Mouse (Mus musculus): ENCODE measurements around the gene Naa38.

Naa38 gene

GRCm38 (mm10) chr11:69412548-69412947, 17.3 kb downstream of the Naa38 start:
- in situ Hi-C loops (cut with MboI; ENCODE audit: low sequenced_read_pairs): no loop called here

- in situ Hi-C loops (cut with MboI; ENCODE audit: low sequenced_read_pairs): no loop called here
Measured at GRCm38 (mm10) chr11:69413221-69414181, 18.2 kb downstream of the Naa38 start, which contains the start of gene Kdm6b. Kdm6b (minus strand) TSS chr11:69413675.

- in situ Hi-C loops (cut with MboI; ENCODE audit: low sequenced_read_pairs): no loop called here
Measured at GRCm38 (mm10) chr11:69414421-69415326, 19.4 kb downstream of the Naa38 start.

- in situ Hi-C loops (cut with MboI; ENCODE audit: low sequenced_read_pairs): no loop called here
Measured at GRCm38 (mm10) chr11:69415327-69415667, 20.0 kb downstream of the Naa38 start.

- in situ Hi-C loops (cut with MboI; ENCODE audit: low sequenced_read_pairs): no loop called here
Measured at GRCm38 (mm10) chr11:69415668-69416451, 20.6 kb downstream of the Naa38 start.

- in situ Hi-C loops (cut with MboI; ENCODE audit: low sequenced_read_pairs): no loop called here
Measured at GRCm38 (mm10) chr11:69416509-69416908, 21.2 kb downstream of the Naa38 start.

- in situ Hi-C loops (cut with MboI; ENCODE audit: low sequenced_read_pairs): no loop called here
Measured at GRCm38 (mm10) chr11:69416921-69417448, 21.7 kb downstream of the Naa38 start.

- in situ Hi-C loops (cut with MboI; ENCODE audit: low sequenced_read_pairs): no loop called here
Measured at GRCm38 (mm10) chr11:69417449-69418384, 22.4 kb downstream of the Naa38 start.

GRCm38 (mm10) chr11:69418481-69419442, 23.5 kb downstream of the Naa38 start:
- in situ Hi-C loops (cut with MboI; ENCODE audit: low sequenced_read_pairs): no loop called here

- in situ Hi-C loops (cut with MboI; ENCODE audit: low sequenced_read_pairs): no loop called here
Measured at GRCm38 (mm10) chr11:69419443-69419812, 24.1 kb downstream of the Naa38 start.

GRCm38 (mm10) chr11:69419813-69420553, 24.7 kb downstream of the Naa38 start:
- in situ Hi-C loops (cut with MboI; ENCODE audit: low sequenced_read_pairs): no loop called here

GRCm38 (mm10) chr11:69420554-69421000, 25.3 kb downstream of the Naa38 start:
- in situ Hi-C loops (cut with MboI; ENCODE audit: low sequenced_read_pairs): no loop called here

- in situ Hi-C loops (cut with MboI; ENCODE audit: low sequenced_read_pairs): no loop called here
Measured at GRCm38 (mm10) chr11:69421131-69421977, 26.1 kb downstream of the Naa38 start.

- in situ Hi-C loops (cut with MboI; ENCODE audit: low sequenced_read_pairs): no loop called here
Measured at GRCm38 (mm10) chr11:69422842-69423241, 27.6 kb downstream of the Naa38 start.

- in situ Hi-C loops (cut with MboI; ENCODE audit: low sequenced_read_pairs): no loop called here
Measured at GRCm38 (mm10) chr11:69423885-69424284, 28.6 kb downstream of the Naa38 start.

GRCm38 (mm10) chr11:69426246-69426645, 31.0 kb downstream of the Naa38 start:
- in situ Hi-C loops (cut with MboI; ENCODE audit: low sequenced_read_pairs): no loop called here

- in situ Hi-C loops (cut with MboI; ENCODE audit: low sequenced_read_pairs): no loop called here
Measured at GRCm38 (mm10) chr11:69428751-69429150, 33.5 kb downstream of the Naa38 start.

All from CH12F3 (cell line).